Mouse (Mus musculus): ENCODE measurements at regions not wholly inside any gene's neighbourhood (a gene's known extent, or its start where the extent isn't known, plus 50 kb on each side); places are given as distances from the start of the nearest gene placed in this dataset.

DNA sequence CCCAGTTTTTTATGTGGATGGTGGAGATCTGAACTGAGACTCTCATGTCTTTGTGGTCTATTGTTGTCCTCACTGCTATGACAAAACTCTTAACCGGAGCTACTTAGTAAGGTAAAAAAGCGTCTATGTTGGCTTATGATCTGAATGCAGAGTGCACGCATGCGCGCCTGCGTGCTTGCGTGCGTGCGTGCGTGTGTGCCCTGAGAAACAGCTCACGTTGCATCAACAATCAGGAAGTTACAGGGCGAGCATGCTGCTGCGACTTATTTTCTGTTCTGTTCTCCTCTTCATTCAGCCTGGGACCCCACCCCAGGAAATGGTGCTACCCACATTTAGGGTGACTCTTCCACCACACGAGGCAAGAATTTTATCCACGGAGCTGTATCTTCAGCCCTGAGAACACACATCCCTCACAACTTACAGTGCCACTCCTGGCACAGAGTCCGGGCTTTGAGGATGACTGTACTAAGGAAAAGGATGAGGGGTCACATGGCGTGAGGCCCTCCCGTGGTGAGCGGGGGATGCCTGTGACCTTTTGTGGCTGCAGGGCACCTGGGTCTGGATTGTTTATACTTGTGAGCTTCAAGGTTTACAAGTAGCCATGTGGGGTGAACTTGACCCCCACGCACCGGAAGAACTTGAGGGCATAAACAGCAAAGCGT, 213.4 kb downstream of the Gadd45g start:
- DNase-seq, result peak in 1 of 2 experiments; percentile 28

DNA sequence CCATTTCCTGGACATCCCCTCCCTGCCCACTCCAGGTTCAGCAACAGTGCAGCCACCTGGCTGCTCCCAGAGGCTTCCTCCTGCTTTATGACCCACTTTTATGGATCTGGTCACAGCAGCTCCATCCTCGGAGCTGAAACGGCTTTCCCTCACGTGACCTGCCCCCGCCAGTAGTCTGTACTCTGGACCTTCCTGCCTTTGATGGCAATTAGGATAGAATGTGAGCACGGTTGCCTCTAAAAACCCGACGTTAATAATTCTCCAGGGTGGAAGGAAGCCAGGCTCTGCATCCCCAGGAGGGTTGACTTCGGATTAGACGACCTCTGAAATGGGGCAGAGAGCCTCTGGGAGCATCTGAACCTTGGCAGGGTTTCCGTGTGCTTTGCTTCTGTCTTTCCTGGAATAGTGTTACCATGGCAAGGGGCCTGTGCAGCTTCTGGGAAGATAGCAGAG, 214.0 kb downstream of the Gadd45g start:
- peak in 1 of 2 experiments; percentile 36 for DNase-seq

DNA sequence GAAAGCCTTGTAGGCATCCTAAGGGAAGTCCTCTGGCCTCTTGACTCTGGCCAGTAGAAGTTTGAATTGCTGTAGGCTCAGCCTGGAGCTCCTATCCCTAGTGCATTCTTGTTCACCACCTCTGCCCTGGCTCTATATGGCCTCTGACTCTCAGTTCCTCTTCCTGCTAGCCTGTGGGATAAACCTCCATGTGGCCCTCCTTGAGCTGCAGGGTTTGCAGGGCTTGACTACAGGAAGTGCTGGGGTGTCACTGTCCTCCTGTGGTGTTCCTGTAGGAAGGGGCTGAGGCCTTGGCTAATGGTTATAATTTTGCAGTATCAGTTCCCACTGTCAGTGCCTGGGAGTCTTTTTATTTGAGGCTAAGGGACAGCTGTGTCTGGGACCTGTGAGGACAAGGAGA, 215.0 kb downstream of the Gadd45g start:
- DNase-seq, result no peak

DNA sequence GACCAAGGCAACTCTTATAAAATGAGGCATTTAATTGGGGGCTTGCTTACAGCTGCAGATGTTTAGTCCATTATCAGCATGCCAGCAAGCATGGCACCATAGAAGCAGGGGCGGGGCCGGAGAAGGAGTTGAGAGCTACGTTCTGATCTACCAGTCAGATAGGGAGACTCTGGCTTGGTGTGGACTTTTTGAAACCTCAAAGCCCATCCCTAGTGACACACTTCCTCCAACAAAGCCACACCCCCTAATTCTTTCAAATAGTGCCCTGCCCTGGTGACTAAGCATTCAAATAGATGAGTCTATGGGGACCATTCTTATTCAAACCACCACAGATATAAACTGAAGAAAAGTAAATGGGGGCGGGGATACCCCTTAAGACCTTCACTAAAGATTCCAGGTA, 215.4 kb downstream of the Gadd45g start:
- DNase-seq, result no peak

DNA sequence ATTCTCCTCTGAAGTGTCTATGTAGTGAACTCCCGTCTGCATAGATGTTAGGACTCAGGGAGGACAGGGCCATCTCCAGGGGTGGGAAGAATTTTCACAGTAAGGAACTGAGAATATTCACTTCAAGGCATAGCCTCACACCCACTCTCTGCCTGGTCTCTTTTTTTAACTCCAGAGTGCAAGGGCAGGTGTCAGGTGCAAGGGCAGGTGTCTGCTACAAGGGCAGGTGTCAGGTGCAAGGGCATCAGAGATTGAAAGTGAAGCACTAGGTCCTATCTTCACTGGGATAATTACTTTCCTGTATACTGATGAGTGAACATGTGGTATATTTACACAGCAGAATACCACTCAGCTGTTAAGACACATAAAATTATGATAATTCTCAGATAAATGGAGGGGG, 216.1 kb downstream of the Gadd45g start:
- DNase-seq, result no peak

DNA sequence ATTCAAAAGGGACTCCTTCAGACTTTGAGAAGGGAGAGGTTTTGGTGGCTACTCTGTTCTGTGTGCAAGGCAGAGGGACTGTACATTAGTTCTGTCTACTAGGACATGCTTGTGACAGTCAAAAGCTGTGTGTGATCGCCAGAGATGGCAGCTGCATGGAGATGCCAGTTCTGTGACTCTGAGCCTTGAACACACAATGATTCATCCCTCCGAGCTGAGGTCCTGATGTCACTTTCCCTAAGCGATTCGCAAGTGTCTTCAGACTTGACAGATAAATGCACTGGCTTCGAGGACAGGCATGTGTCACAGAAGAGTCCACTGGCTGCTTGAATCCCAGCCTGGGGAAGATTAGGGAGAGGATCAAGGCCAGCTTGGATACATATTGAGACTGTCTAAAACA, 218.8 kb downstream of the Gadd45g start:
- no peak for DNase-seq

DNA sequence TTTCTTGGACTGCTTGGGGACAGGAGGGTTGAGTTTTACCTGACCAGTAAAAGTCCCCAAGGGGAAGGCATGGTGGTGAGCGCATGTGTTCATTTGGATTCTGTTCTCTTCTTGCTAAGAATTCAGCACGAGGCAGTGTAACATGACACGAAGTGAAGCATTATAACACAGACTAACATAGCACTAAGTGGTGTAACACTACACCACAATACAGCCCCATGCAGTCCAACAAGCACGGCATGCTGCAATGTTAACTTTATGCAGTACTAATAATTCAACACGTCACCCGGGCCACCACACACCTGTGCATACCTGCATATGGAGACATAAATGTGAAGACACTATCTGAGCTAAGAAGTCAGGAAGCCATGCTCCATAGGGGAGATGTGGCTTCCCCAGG, 219.2 kb downstream of the Gadd45g start:
- DNase-seq, result no peak

DNA sequence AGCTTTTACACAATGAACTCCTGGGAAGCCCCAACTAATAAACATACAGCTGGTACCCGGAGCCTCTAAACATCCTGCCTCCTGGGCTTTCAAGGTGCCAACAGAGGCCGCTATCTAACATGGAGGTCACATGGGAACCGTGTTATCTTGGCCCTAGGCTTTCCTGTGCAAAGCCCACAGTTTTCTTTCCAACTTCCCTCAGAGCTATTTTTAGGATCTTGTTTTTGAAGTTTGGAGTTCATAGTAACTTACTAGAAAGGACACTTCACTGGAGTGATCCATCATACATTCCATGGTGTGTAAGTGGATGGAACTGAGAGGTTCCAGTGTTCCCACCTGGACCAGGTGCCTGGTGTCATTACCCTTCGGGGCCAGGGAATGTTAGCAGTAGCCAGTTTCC, 220.6 kb downstream of the Gadd45g start:
- DNase-seq, result no peak

DNA sequence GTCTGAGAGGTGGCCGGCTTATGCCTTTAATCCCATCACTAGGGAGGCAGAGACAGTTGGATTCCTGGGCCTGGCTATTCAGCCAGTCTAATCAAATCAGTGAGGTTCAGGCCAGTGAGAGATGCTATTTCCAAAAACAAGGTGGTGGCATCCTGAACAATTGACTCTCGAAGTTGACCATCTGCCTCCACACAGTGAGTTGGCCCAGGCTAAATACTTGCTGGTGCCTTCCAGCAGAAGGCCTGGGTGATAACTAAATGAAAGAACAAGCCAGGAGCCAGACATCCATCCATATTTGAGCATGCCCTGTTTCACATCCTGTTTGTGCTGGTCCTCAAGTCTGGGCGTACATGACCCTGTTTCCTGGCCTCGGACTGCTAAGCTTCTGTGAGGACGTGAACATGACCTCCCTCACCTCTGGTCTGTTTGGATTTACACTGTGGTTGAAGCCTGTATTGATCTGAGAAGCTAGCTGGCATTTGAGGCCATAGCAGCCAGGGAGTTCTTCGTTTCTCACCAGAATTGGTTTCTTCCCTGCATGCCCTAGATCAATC, 222.5 kb downstream of the Gadd45g start:
- DNase-seq, result peak; percentile 52 to 63

DNA sequence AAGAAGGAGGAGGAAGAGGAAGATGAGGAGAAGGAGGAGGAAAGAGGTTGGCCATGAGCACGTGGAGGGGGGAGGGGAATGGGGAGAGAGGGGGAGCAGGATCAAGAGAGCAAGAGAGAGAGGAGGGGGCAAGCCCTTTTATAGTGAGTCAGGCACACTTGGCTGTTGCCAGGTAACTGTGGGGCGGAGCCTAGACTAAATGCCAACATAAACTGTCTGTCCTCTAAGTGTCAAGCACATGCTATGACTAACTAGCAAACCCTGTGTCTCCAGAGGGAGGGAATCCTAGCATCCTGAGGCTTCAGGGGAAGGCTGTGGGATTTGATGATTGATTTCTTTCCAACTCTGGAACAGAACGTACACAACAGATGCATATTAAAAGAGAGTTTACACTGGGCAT, 223.2 kb downstream of the Gadd45g start:
- no peak for DNase-seq

DNA sequence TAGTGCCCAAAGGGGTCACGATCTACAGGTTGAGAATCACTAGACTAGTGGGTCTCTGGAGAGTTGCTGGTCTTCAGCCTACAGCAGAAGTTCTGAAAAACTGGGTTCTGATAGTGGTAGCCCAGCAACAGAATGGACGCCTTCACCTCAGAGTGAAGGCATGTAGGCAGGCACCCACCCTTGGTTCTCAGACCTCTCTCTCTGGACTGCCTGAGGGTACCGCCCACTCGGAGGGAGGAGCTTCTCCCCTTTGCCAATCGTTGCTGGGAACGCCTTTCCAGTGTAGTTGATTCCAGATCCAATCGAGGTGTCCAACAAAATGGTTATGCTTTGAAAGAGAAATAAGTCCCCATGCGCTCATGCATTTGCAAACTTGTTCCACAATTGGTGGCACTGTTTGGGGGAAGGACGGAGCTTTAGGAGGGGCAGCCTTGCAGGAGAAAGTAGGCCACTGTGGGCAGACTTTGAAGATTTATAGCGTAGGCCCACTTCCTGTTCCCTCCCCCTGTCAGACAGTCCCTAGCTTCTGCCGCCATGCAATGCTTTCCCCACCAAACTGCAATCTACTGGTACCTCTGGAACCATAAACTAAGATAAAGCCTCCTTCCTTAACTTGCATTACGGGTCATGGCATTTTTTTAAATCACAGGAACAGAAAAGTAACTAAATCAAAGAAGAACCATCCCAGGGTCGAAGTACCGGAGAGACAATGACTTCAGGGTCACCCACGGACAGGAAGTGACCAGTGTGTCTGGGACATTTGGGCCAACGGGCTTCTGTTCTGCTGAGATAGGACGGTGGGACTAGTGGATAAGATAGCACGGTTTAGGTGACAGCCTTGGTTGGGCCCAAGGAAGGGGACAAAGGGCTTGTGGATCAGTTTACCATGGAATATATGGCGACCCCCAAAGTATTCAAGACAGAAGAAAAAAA, 224.5 kb downstream of the Gadd45g start:
- DNase-seq, result no peak

DNA sequence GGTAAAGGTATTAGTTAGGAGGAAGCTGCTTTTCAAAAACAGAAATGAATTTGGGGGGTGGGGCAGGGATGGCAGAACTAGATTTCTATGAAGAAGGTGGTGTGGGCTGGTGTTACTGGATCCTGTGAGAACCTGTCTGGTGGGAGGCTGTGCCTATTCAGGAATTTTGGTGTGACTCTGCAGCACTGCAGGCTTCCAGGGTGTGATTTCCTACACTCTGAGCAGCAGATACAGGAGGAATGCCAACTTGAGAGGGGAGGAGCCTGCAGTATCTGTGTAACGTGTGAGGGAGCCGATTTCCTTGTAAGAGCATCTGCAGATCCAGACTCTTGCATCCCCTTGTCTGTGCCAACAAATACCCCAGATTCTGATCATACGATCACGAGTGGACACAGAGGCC, 231.1 kb downstream of the Gadd45g start:
- DNase-seq, result no peak

DNA sequence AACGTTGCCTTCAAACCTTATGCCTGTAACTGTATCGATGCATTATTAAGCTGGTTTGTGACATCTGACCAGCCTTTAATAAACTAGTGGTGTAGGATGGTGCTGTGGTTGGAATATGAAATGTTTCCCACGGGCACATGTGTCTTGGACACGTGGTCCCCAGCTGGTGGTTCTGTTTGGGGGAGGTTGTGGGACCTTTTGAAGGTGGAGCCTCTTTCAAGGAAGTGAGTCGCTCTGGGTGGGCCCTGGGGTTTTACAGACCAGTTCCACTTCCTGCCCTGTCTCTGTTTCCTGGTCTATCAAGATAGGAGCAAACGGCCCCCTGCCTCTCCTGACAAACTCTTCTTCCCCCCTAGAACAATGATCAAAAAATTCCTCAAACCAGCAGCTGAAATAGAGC, 232.1 kb downstream of the Gadd45g start:
- DNase-seq, result no peak

DNA sequence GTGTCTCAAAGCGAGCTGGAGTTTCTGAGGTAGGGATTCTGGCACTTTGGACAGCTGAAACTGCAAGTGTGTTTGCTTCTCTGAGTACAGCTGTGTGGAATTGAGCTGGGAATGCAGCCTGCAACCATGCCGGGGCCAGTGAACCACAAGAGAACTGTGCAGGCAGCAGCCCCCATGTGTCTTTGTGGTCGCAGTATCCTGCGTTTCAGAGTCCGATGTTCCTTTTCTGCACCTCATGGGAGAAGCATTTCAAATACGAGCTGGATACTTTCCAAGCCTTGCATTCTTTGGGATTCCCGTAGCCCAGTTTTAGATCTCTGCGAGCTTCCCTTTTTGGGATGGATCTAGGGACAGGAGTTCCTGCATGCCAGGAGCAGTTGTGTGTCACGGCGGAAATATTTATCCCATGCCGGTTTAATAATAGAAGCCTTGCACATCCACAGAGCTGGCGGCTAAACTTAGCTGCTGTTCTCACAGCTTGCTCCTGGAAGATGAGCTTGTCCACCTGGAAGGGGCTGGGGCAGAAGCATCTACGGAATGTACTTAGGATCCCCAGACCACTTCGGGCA, 233.3 kb downstream of the Gadd45g start:
- peak in 1 of 2 experiments; percentile 21 for DNase-seq

DNA sequence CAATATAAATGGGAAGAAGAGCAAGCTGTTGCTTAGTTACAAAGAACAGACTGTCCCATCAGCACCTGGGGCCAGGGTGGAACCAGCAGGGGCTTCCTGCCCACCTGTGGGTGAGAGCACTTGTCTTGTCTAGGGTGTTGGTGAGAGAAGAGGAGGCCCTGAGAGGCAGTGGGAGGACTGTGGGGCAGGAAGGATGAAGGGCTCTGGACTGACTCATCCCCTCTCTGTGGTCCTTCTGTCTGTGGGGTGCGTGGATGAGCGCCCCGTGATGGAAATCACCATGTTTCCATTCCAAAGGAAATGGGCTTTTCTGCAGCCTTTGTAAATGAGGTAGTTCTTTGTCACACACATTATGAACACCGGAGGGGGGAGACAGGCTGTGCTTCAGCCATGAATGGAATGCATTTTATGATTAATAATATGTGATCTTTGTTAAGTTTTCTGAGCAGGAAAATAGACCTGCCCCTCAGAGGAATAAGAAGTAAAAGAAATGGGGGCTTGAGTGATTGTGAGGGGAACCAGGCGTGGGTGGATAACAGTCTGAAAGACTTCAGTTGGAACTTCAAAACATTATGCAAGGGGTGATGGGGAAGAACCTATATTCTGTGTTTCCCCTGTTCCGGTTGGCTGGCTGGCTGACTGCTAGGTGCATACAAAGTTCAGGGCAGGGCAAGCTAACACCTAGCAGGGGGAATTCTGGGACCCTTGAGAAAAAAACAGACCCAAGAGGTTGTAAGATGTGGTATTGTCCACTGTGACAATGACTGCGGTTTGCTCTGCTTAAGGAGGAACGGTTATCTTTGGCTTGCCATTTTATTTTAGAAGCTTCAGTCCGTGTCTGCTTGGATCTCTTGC, 237.3 kb downstream of the Gadd45g start:
- DNase-seq, result no peak

DNA sequence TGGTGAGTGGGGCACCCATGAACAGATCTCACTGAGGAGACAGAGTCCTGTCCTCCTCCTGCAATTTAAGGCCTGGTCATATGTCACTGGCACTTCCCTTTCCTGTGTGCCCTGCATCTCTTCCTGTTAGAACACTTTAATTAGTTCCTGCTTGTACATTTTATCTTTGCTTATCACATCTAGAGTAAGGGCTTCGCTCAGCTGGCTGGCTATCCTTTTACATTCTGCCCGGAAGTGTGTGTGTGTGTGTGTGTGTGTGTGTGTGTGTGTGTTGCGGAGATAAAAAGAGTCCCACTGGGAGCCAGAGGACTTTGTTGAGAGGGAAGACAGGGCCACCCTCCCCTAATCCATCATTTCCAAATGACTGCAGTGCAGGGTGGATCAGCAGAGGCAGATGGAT, 238.6 kb downstream of the Gadd45g start:
- no peak for DNase-seq

DNA sequence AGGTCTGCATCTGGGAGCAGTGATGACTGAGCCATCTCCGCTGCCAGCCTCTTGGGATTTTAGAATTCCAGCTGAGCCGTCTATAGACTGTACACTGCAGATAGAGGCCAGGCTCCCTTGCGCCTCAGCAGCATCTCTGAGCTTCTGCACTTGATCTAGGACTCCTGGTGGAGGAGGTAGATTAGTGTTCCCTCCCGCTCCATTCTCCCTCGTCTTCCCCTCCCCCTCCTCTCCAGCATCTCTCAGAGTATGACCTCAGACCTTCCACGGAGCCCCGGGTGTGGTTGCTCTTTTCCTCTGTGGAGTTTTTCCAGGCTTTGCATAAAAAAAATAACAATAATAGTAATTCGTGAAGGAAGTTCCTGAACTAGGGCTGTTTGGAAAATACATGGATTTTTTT, 241.8 kb downstream of the Gadd45g start:
- DNase-seq, result no peak

DNA sequence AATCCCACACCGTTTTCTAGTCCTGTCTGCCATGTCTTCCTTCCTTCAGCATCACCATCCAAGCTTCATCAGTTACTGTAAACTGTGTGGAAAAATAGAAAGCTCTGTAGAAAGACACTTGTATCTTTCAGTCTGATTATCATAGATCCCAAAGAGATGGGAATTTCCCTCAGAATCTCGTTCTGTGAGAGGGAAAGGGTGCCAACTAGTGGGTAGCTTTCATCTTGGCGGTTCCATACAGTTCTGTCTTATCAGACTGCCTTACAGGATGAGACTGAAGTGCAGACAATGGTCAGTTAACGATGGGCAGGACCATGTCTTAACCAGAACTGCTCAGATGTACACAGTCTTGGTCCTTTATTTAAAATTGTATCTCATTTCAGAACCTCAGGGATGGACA, 243.9 kb downstream of the Gadd45g start:
- no peak for DNase-seq

DNA sequence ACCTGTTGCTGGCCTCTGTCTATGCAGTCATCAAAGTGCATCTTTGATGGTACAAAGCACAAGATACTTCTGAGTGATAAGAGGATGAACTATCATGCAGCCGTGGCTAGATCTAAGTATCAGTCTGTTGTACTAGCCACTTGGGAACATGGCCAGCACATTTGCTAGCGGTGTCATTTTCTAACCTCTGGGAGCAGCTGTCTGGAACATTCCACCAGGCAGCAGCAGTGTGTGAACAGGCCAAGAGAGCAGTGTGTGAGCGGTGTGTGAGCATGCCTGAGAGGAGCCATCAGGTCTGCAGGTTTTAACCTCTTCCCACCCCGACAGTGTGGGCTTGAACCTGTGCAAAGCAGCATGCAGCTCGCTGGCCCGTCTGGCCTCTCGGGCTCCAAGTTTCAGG, 248.3 kb downstream of the Gadd45g start:
- DNase-seq, result no peak

DNA sequence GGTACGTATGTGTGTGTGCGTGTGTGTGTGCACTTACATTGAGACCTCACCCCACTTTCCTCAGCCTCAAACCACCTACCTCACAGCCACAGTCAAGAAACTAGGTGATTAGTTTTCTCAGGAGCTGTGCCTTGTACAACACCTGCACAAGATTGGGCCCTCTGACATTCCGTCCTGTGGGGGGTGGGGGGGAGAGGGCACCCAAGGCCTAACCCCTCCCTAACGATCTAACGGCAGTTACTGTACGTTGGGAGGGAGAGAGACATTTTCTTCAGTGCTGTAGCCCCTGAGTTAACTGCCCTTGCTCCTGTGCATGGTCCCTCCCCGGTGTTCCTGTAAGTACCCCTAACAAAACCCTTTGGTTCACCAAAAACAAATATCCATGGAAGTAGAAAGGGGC, 250.0 kb downstream of the Gadd45g start:
- DNase-seq, result no peak

DNA sequence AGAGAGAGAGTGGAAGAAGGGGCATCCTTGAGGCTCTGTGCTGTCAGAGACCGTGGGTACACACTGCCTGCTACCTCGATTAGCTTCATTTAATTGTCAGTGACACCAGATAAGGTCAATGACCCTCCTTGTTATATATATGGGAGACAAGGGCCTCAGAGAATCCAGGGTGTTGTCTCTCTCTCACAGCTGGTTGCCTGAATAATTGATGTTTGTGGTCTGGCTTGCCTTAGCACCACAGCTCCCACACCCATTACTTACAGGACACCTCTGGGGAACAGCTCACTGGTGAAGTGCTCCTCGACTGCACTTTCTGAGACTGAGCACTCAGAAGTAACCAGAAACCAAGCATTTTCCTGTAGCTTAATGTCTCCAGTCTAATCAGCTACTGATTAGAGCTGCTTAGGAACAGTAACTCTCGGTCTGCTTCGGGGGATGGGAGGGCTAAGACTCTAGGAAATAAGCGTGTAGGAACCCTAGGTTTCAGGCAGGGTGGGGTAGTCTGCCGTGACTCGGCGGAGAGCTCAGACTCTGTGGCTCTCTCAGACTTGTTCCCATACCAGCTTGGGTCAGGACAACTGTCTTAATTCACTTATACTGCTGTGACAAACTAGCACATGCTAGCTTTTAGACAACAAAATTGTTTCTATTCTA, 259.6 kb downstream of the Gadd45g start:
- no peak for DNase-seq

DNA sequence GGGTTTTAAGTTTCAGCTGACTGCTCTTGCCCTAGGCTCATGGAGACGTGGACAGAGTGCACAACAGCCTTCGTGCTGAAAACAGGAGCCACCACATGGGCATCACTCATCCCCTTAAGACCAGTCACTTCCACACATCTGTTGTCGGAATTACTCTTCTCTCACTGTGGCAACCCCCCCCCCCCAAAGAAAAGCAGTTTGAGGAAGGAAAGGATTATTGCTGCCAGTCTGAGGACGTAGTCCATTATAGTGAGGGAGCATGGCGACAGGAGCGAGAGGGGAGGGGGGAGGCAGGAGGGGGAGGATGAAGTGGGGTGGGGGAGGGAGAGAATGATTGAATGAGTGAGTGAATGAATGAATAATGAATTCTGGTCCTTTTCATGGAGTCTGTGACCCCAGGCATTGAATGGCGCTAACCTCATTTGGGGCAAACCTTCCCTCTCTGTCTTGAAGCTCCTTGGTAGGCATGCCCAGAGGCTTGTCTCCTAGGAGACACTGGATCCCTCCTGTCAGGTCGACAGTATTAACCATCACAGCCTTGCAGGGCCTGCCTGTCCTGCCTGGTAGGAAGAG, 262.0 kb downstream of the Gadd45g start:
- no peak for DNase-seq
